Comparison of ENCODE assay signal across 29 mouse cellular contexts in the genomic region with DNA sequence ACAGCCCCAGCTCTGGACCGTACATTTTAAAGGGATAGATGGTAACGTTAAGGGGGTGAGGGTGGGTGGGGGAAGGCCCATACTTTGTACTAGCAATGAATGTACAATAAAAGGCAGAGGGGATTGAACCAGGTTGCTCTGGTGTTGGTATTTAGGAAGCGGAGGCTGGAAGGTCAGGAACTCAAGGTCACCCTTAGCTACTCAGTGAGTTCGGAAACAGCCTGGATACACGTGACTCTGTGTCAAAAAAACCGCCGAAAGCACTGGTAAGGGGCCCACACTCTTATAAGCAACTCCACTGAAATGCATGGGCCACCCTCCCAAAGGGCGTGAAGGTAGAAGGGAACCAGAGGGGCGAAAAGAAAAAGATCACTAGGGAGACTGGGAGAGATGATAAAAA. TPM values are rescaled to one million over a fixed set of nuclear protein-coding genes. Genes with fewer than 3 reads are reported as not detected.
DNase-seq lines count a peak whose midpoint lies in the region; ATAC-seq and TF ChIP-seq lines count a peak whose summit lies in the region.
"Had no signal": no experiment of that assay in that cellular context is flagged by ENCODE, and none has a peak within 500 bp of the region (broad histone marks: within the 10 kb centered on the region; RNA-seq: fewer than 3 reads in every experiment).

No protein-coding gene starts in this region.

- no peaks in the 10 kb centered on the region for H3K36me3 ChIP-seq in liver, embryonic 12.5 days
- no peaks in the 10 kb centered on the region for H3K36me3 ChIP-seq in liver, embryonic 11.5 days (ENCODE audit: control insufficient read depth, insufficient read depth, low read length)
- H3K36me3 ChIP-seq in embryonic facial prominence, embryonic 13.5 days: no peaks in the 10 kb centered on the region
- H3K36me3 ChIP-seq in stomach, embryonic 15.5 days: no peaks in the 10 kb centered on the region
- H3K36me3 ChIP-seq: forebrain, embryonic 10.5 days; hindbrain, embryonic 10.5 days; midbrain, embryonic 10.5 days; neural tube, embryonic 13.5 days had no signal

- no peak for ATAC-seq in liver, embryonic 12.5 days
- ATAC-seq in liver, embryonic 11.5 days (replicated peaks; ENCODE audit: low FRiP score): no peak
- ATAC-seq in embryonic facial prominence, embryonic 13.5 days (ENCODE audit: insufficient number of reproducible peaks, insufficient read depth, low FRiP score, low TSS enrichment, low read depth): no peak
- ATAC-seq in stomach, embryonic 15.5 days (ENCODE audit: insufficient read depth, low FRiP score, low read depth): no peak
- ATAC-seq: activated CD4-positive, CD25-positive, alpha-beta regulatory T cell, adult 4 months; midbrain, embryonic 16.5 days; Patski had no signal

- TF ChIP-seq CTCF in gastrocnemius, adult 2 months (IDR thresholded peaks at IDR 0.05): no peak

- peak overlapping the region; percentile 13; the same call in 1 of the 2 replicates for H3K9ac ChIP-seq in liver, embryonic 12.5 days
- H3K9ac ChIP-seq in liver, embryonic 11.5 days (ENCODE audit: low read depth, low read length): no peak overlapping the region
- H3K9ac ChIP-seq in embryonic facial prominence, embryonic 13.5 days: no peak overlapping the region
- H3K9ac ChIP-seq in stomach, embryonic 15.5 days: no peak overlapping the region
- H3K9ac ChIP-seq: liver, postnatal 0 days; neural tube, embryonic 13.5 days had no signal

- H3K27ac ChIP-seq in gastrocnemius, adult 2 months: peak overlapping the region; percentile 85
- no peak overlapping the region for H3K27ac ChIP-seq in liver, embryonic 12.5 days
- no peak overlapping the region for H3K27ac ChIP-seq in liver, embryonic 11.5 days (ENCODE audit: low read depth, low read length)
- peak overlapping the region; percentile 33; the same call in 1 of the 2 replicates for H3K27ac ChIP-seq in embryonic facial prominence, embryonic 13.5 days
- peak overlapping the region; percentile 44; the same call in 1 of the 2 replicates for H3K27ac ChIP-seq in stomach, embryonic 15.5 days
- H3K27ac ChIP-seq: forebrain, embryonic 10.5 days; hindbrain, embryonic 10.5 days; hindbrain, postnatal 0 days; midbrain, embryonic 10.5 days; neural tube, embryonic 13.5 days had no signal

- no peaks in the 10 kb centered on the region for H3K9me3 ChIP-seq in liver, embryonic 12.5 days (replicated peaks)
- no peaks in the 10 kb centered on the region for H3K9me3 ChIP-seq in liver, embryonic 11.5 days (ENCODE audit: control insufficient read depth, low read length)
- no peaks in the 10 kb centered on the region for H3K9me3 ChIP-seq in embryonic facial prominence, embryonic 13.5 days
- no peaks in the 10 kb centered on the region for H3K9me3 ChIP-seq in stomach, embryonic 15.5 days
- H3K9me3 ChIP-seq: forebrain, embryonic 10.5 days; hindbrain, embryonic 10.5 days; midbrain, embryonic 10.5 days; neural tube, embryonic 13.5 days had no signal

- no peak for DNase-seq in gastrocnemius, adult 2 months
- no peak for DNase-seq in gastrocnemius, postnatal 4 days (ENCODE audit: low spot score in 2 of 2)
- no peak for DNase-seq in liver, embryonic 11.5 days (ENCODE audit: low spot score)
- no peak for DNase-seq in retina, embryonic 14.5 days (ENCODE audit: low spot score)
- DNase-seq in spleen, adult 12 weeks (ENCODE audit: low spot score): no peak
- DNase-seq: cerebellum, adult 2 months; cerebellum, postnatal 25 days; embryo, embryonic 11 days; gastrocnemius, postnatal 14 days; heart, adult 18-20 months; heart, postnatal 10 days; kidney, adult 18-20 months; kidney, postnatal 10 days; liver; liver, postnatal 0 days; lung, postnatal 10 days; thymus, postnatal 36 days had no signal

- H3K4me1 ChIP-seq in liver, embryonic 12.5 days: peaks cover 40% of the 10 kb centered on the region
- H3K4me1 ChIP-seq in liver, embryonic 11.5 days (replicated peaks; ENCODE audit: control insufficient read depth, insufficient read depth, low read length): peaks cover 12% of the 10 kb centered on the region
- peaks cover 48% of the 10 kb centered on the region for H3K4me1 ChIP-seq in embryonic facial prominence, embryonic 13.5 days
- H3K4me1 ChIP-seq in stomach, embryonic 15.5 days: peaks cover 48% of the 10 kb centered on the region

- intact Hi-C loops in gastrocnemius, adult 2 months (cut with DNase I): no loop called here

- no peak overlapping the region for H3K4me2 ChIP-seq in liver, embryonic 12.5 days
- H3K4me2 ChIP-seq in liver, embryonic 11.5 days: no peak overlapping the region
- H3K4me2 ChIP-seq in embryonic facial prominence, embryonic 13.5 days: no peak overlapping the region
- H3K4me2 ChIP-seq in stomach, embryonic 15.5 days: no peak overlapping the region
- H3K4me2 ChIP-seq: neural tube, embryonic 13.5 days had no signal

- WGBS in liver, embryonic 12.5 days (ENCODE audit: insufficient replicate concordance): 66% methylated on average over 9 of the region's 9 CpGs
- WGBS in liver, embryonic 11.5 days: 67% methylated on average over 9 of the region's 9 CpGs
- WGBS in embryonic facial prominence, embryonic 13.5 days: 76% methylated on average over 9 of the region's 9 CpGs
- WGBS in stomach, embryonic 15.5 days: 74% methylated on average over 9 of the region's 9 CpGs

- H3K27me3 ChIP-seq in liver, embryonic 12.5 days (replicated peaks): 0 out of 2 replicates have a peak, but pooled peaks cover 18% of the 10 kb centered on the region
- H3K27me3 ChIP-seq in liver, embryonic 11.5 days (replicated peaks; ENCODE audit: control insufficient read depth, insufficient read depth, low read length): no peaks in the 10 kb centered on the region
- H3K27me3 ChIP-seq in embryonic facial prominence, embryonic 13.5 days: no peaks in the 10 kb centered on the region
- no peaks in the 10 kb centered on the region for H3K27me3 ChIP-seq in stomach, embryonic 15.5 days (replicated peaks)
- H3K27me3 ChIP-seq: neural tube, embryonic 13.5 days; Patski had no signal

- H3K4me3 ChIP-seq in gastrocnemius, adult 2 months: no peak overlapping the region
- no peak overlapping the region for H3K4me3 ChIP-seq in liver, embryonic 12.5 days
- H3K4me3 ChIP-seq in liver, embryonic 11.5 days (ENCODE audit: low read depth, low read length): no peak overlapping the region
- H3K4me3 ChIP-seq in embryonic facial prominence, embryonic 13.5 days: no peak overlapping the region
- H3K4me3 ChIP-seq in stomach, embryonic 15.5 days (replicated peaks): no peak overlapping the region
- H3K4me3 ChIP-seq: forebrain, embryonic 10.5 days; hindbrain, embryonic 10.5 days; midbrain, embryonic 10.5 days; myocyte; neural tube, embryonic 13.5 days had no signal

RNA-seq across cellular contexts. Expression of a gene that starts 41.2 kb away (rescaled TPM):
- 10 to 100 TPM; 35.6 to 49.4 TPM for total RNA-seq in gastrocnemius, adult 2 months (2021)
- total RNA-seq in gastrocnemius, postnatal 4 days (2021): 100 to 1,000 TPM; 104 to 108 TPM
- polyA plus RNA-seq in liver, embryonic 12.5 days (2016; fragmentation: Nextera tagmentation; extraction: Ambion mirVana): 28.6 and 30.8 TPM in 2 replicates
- polyA plus RNA-seq in liver, embryonic 11.5 days (2014; fragmentation: Nextera tagmentation; extraction: Ambion mirVana): 27.4 and 29.1 TPM in 2 replicates
- polyA plus RNA-seq in embryonic facial prominence, embryonic 13.5 days (2015; fragmentation: Nextera tagmentation; extraction: Ambion mirVana): 46.9 and 51.8 TPM in 2 replicates
- polyA plus RNA-seq in stomach, embryonic 15.5 days (2015; fragmentation: Nextera tagmentation; extraction: Ambion mirVana): 94.1 and 102 TPM in 2 replicates

Comparison
In these comparisons a context has a peak if more than half of its experiments do, and no peak if none do; other contexts are left out.
1. H3K27ac ChIP-seq: peak in gastrocnemius, adult 2 months (single experiment), embryonic facial prominence, embryonic 13.5 days (single experiment) and stomach, embryonic 15.5 days (single experiment); none in liver, embryonic 12.5 days (single experiment) and liver, embryonic 11.5 days (single experiment).